Mouse (Mus musculus) frontal cortex, postnatal 14 days (tissue): Measurements from ENCODE around the gene Rab11fip3.

ENCODE experiments used
- DNase-seq, 2 experiments: peaks; one replicate each; pipeline ENCODE4 v3.0.0; 2022; ENCODE audit warnings: low spot score in 2 of 2

Gene Rab11fip3

GRCm38 (mm10) chr17:26087059-26087564 is 17.8 kb upstream of the Rab11fip3 start:
- DNase-seq, result no peak

DNA sequence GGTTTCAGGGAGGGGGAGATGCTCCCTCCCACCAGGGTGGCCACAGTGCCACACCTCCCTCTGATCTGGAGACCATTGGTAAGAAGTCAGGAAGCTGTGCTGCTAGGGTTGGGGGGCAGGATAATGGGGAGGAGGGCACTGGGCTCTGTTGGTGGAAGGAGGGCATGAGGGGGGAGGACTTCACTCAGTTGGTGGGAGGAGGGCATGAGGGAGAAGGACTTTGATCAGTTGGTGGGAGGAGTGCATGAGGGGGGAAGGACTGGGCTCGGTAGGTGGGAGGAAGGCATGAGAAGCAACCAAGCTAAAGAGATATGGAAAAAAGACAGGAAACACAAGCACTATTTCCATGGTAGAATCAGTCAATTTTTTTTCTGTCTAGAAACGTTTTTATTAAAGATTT is 11.5 kb upstream of the Rab11fip3 start:
- DNase-seq, result no peak

DNA sequence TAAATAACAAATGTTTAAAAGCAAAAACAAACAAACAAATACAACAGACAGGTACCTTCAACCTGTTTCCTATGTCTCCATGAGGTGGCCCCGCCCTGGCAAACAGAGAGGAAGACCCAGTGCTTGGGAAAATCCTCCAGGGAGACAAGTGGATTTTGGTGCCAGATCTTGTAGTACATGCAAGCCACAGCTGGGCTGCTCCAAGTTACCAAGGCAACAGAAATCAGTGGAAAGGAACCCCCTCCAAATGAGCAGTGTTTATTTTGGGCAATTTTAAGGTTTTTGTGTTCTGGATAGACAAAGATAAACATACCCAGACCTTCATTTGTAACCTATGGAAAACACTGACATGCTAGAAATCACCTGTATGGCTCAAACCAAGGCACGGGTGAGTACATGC is 9.5 kb upstream of the Rab11fip3 start:
- DNase-seq, result no peak

GRCm38 (mm10) chr17:26075246-26075645 is 5.9 kb upstream of the Rab11fip3 start:
- DNase-seq, result no peak

- no peak for DNase-seq
Observed at GRCm38 (mm10) chr17:26070136-26070535, 781 bp upstream of the Rab11fip3 start.

DNA sequence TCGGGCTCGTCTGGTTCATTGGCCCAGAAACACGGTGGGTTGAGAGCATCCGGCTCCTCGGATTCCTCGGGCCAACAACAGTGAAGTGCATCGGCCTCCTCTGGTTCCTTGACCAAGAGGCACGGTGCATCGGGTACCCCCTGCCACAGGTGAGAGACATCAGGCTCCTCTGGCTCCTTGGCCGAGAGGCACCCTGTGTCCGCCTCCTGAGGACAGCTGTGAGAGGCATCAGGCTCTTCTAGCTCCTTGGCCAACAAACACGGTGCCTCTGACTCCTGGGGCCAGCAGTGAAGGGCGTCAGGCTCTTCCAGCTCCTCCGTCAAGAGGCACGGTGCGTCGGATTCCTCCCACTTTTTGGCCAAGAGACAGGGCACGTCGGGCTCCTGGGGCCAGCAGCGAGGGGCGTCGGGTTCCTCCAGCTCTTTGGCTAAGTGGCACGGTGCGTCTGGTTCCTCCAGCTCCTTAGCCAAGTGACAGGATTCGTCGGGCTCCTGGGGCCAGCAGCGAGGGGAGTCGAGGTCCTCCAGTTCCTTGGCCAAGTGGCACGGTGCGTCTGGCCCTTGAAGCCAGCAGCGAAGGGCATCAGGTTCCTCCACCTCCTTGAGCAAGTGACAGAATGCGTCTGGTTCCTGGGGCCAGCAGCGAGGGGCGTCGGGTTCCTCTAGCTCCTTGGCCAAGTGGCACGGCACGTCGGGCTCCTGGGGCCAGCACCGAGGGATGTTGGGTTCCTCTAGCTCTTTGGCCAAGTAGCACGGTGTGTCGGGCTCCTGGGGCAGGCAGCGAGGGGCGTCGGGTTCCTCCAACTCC is 1.1 kb downstream of the Rab11fip3 start:
- no peak for DNase-seq

DNA sequence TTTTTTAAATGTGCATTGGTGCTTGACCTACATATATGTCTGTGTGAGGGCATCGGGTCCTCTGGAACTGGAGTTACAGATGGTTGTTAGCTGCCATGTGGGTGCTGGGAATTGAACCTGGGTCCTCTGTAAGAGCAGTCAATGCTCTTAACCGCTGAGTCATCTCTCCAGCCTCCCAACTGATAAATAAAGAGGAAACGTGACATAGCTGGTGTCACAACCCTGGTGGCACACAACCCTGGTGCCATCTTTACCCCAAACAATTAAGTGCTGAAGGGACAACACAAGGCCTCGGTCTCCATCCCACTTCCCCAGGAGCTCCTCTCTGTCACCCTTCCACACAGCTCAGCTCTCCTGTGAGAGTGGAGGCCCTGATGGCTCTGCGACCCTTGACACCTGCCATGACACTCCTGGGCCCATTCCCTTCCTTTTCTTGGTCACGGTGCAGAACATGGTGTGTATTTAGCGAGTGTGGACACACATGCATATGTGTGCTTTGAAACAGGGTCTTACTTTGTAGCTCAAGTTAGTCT is 2.8 kb downstream of the Rab11fip3 start:
- DNase-seq, result no peak

DNA sequence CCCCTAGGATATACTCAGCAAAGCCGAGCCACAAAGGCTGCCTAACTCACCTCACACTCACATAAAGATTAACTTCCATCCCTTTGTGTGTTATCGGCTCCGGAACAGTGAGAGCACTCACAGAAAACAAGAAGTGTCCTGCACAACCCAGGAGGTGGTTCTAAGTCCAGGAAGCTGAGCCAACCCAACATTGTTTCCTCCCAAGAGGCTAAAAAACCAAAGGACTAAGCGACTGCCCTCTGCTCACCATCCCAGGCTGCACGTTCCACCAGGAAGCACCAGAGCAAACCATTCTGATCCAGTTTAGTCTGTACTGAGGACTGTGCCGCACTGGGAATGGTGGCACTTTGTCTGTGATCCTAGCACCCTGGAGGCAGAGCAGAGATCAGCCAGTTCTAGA is 4.4 kb downstream of the Rab11fip3 start:
- no peak for DNase-seq

DNA sequence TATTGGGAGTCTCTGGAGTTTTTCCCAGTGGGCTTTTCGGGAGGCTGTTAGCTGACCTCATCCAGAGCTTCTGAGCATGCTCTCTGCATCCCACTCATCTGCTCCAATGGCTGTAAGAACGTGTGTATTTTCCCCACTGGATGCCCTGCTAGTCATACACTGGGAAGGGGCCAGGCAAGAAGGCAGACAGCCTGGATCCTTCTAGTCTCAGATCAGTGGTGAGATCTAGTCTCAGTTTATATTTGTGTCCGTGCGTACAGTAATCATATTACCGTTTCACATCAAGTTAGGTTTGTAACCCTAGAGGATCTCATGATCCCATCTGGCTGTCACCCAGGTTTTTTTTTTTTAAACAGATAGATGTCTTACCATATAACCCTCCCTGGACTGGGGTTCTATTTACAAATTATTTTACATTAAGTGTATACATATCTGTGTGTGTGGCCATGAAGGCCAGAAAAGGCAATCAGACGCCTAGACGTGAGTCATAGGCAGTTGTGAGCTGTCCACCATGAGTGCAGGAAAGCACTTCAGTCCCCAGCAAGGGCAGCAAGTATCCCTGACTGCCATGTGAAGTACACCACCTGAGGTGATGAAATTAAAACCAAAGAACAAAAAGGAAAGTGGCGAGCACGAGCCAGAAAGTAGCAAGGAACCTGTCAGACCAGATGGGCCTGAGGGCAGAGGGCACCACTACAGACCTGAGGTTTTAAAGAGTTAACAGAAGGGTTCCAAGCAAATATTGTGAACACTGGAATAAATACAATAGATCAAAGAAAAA is 11.4 kb downstream of the Rab11fip3 start:
- no peak for DNase-seq

DNA sequence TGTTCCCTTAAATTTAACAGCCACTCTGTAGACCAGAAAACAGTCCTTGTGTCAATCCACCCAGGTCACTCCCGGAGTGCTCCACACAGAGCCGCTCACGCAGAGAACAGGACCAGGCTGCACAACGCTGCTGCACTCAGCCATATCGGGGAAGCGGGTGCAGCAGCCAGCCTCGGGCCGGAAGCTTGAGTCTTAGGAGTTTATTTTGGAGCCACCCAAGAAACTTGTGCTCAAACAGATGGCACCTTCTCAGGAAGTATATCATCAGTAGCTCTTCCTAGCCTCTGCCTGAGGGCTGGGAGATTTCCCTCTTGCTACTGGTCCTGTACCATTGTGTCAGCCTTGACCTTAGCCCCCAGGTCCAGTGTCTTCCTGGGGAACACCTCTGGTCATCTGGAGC is 12.1 kb downstream of the Rab11fip3 start:
- peak in 1 of 2 experiments; percentile 19 for DNase-seq

DNA sequence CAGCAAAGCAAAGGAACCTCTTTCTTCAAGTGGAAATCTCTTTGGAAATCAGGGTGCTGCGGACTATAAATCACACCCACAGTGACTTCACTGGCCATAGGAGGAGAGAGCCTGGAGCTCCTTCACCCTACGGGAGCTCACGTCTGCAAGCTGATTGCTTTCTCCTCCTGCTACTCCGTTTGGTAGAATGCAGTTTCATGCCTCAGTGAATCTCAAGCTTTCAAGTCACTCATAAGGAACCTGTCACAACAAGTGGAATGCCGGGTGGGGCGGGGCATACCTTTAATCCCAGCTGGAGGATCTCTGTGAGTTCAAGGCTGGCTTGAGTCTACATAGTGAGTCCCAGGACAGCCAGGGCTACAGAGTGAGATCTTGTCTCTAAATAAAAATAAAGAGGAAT is 14.2 kb downstream of the Rab11fip3 start:
- DNase-seq, result no peak

- DNase-seq, result no peak
Observed at GRCm38 (mm10) chr17:26054133-26054845, 15.1 kb downstream of the Rab11fip3 start.

GRCm38 (mm10) chr17:26052706-26053105 is 16.6 kb downstream of the Rab11fip3 start:
- DNase-seq, result no peak

DNA sequence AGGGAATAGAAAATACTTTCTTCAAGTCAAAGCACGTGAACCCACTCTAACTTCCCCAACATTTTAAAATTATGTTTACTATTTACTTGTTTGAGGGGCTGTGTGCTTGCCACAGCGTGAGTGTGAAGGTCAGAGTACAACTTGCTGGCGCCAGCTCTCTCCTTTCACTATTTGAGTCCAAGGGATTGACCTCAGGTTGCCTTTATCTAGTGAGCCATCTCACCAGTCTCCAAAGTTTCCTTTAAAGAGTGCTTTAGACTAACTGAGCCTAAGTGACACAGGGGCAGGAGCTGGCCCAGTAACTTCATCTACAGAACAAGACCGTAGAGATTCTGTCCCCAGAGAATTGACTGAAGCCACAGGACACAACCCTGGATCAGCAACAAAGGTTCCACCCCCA is 17.3 kb downstream of the Rab11fip3 start:
- DNase-seq, result no peak

GRCm38 (mm10) chr17:26048118-26048517 is 21.2 kb downstream of the Rab11fip3 start:
- no peak for DNase-seq

DNA sequence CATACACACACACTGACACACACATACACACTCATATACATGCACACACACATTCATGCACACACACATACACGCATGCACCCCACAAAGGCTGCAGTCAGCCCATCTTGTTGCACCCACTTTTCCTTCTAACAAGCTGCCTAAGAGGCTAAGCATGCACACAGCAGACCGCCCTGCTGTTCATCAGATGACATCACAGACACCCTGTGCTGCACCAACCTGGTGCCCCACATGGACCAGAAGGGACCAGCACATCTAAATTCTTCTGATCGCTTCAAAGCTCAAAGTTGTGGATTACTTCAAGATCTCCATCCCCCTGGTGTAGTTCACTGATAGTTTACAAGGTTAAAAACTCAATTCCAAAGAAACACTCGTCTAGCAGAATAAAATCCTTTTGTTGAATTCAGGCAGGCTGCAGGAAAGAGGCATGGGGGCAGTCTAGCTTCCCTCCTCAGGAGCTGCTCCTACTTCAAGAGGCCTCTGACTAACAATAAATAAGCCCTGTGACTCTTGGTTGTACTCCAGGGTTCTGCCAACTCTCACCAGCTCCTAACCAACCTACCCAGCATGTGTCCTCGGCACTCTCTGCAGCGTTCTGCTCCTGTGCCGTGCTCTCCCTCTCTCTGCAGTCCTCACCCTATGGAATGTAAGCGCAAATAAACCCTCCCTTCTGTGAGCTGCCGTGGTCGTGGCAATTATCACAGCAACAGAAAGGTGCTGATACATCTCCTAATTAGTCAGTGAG is 22.9 kb downstream of the Rab11fip3 start:
- no peak for DNase-seq

GRCm38 (mm10) chr17:26045285-26045684 is 24.1 kb downstream of the Rab11fip3 start:
- no peak for DNase-seq

DNA sequence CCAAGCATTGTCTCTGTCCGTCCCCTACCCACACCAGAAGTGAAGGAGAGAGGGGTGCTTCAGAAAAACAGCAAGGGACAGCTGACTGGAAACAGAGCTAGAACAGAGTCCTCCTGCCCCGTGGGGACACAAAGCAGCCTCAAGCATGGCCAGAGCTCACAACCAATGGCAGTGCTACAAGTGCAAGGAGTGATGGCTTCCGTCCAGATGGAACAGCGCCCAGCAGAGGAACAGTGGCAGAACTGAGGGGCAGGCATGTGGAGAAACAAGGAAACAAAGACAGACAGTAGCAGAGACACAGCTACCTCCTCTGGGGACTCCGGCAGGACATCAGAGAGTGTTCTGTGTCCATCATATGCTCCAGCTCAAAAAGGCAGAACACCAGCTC is 26.1 kb downstream of the Rab11fip3 start:
- peak; percentile 64 to 70 for DNase-seq

- peak in 1 of 2 experiments; percentile 41 for DNase-seq
Observed at GRCm38 (mm10) chr17:26042599-26043248, 26.6 kb downstream of the Rab11fip3 start.

- no peak for DNase-seq
Observed at GRCm38 (mm10) chr17:26041111-26041802, 28.1 kb downstream of the Rab11fip3 start.
